Mouse (Mus musculus) stomach, postnatal 0 days (tissue): ENCODE results near the gene Hspa14.

ENCODE experiments used
- CTCF ChIP-seq: IDR thresholded peaks from 2 replicates; pipeline ENCODE4 v1.5.1; 2016; ENCODE audit warnings: antibody characterized with exemption, low read depth, mild to moderate bottlenecking, moderate library complexity
- EP300 ChIP-seq: optimal IDR thresholded peaks from 2 replicates; pipeline ENCODE3; 2016; ENCODE audit warnings: antibody characterized with exemption

GRCm38 (mm10) chr2:3480239-3480638 lies 32.4 kb downstream of the Hspa14 start:
- no peak for TF ChIP-seq CTCF
- no peak for TF ChIP-seq EP300
